Mouse (Mus musculus) activated CD4-positive, CD25-positive, alpha-beta regulatory T cell (primary cell): ENCODE measurements around the gene Ormdl1. TPM values are rescaled to one million over a fixed set of nuclear protein-coding genes. Genes with fewer than 3 reads are reported as not detected.

Source experiments
- polyA plus RNA-seq, 2 experiments: library from polyadenylated mRNA; unstranded; fragments of 100-300 nt; shearing (Covaris generic); gene quantifications; one replicate each; pipeline ENCODE4 v1.2.1; 2017

Gene Ormdl1
- polyA plus RNA-seq: 10 to 100 TPM; 64.7 to 76.4 TPM

GRCm38 (mm10) chr1:53296581-53297383 is at the start of gene Ormdl1, which contains the start of the genes Pms1 and Gm28778:
Ormdl1 (plus strand) TSS chr1:53297095.
Pms1 (minus strand) TSS chr1:53297018.
Gm28778 (plus strand) TSS chr1:53297111.

GRCm38 (mm10) chr1:53312989-53313967 is 16.4 kb downstream of the Ormdl1 start, which contains the start of gene Osgepl1:
Osgepl1 (plus strand) TSS chr1:53313624.

GRCm38 (mm10) chr1:53352327-53353261 is 55.7 kb downstream of the Ormdl1 start, which contains the start of the genes Asdurf, Gm28551 and Asnsd1:
Asdurf (minus strand) TSS chr1:53352619.
Gm28551 (minus strand) TSS chr1:53352667.
Asnsd1 (minus strand) TSS chr1:53352752.

Other genes starting within 250 kb of the Ormdl1 start
- gene Mstn, start 235.5 kb upstream of the Ormdl1 start, polyA plus RNA-seq: not detected
- not detected for gene 1700019A02Rik, start 109.5 kb upstream of the Ormdl1 start, polyA plus RNA-seq
- 10 to 100 TPM; 13.7 to 26.6 TPM for gene Pms1, start 77 bp upstream of the Ormdl1 start, polyA plus RNA-seq
- 1 to 10 TPM in 1 of 2 experiments, not detected in 1; 1.1 TPM for gene Gm28778, start within 50 bp of the Ormdl1 start, polyA plus RNA-seq
- gene Osgepl1, start 16.5 kb downstream of the Ormdl1 start, polyA plus RNA-seq: 10 to 100 TPM in 1 of 2 experiments, 1 to 10 TPM in 1; 7.6 to 15.3 TPM
- gene Asdurf, start 55.5 kb downstream of the Ormdl1 start, polyA plus RNA-seq: not detected
- gene Gm28551, start 55.6 kb downstream of the Ormdl1 start, polyA plus RNA-seq: under 1 TPM; 0.06 to 0.14 TPM
- gene Asnsd1, start 55.7 kb downstream of the Ormdl1 start, polyA plus RNA-seq: 10 to 100 TPM; 58.6 to 71.3 TPM